Mouse (Mus musculus) MEL (cell line): Measurements from ENCODE around the gene Mpig6b. TPM values are rescaled to one million over a fixed set of nuclear protein-coding genes. Genes with fewer than 3 reads are reported as not detected.

Experiments used
- DNase-seq: peaks from one replicate; pipeline ENCODE4 v3.0.0; 2011; ENCODE audit warnings: low read depth, low spot score
- H3K27ac ChIP-seq: 2 replicates; pipeline ENCODE4 v1.5.1; 2012; ENCODE audit warnings: low read depth, mild to moderate bottlenecking, control low read depth, low read length, moderate library complexity; ENCODE audit not compliant: control insufficient read depth
- H3K27me3 ChIP-seq, 2 experiments: fragments of 150-350 bp in 1 of 2; sonication (generic) in 1 of 2; 2 replicates each; pipeline ENCODE4 v1.6.1; 2012; ENCODE audit warnings: low read length in 2 of 2, mild to moderate bottlenecking in 2 of 2, improper control_type of control experiment in 1 of 2, moderate library complexity in 1 of 2; ENCODE audit not compliant: insufficient read depth in 2 of 2, control insufficient read depth in 1 of 2
- H3K36me3 ChIP-seq, 2 experiments: 2 replicates each; pipeline ENCODE4 v1.6.1; 2012 to 2014; ENCODE audit warnings: low read length in 2 of 2, improper control_type of control experiment in 1 of 2, inconsistent platforms in 1 of 2, mild to moderate bottlenecking in 1 of 2; ENCODE audit not compliant: insufficient read depth in 2 of 2, control insufficient read depth in 1 of 2
- H3K4me1 ChIP-seq, 2 experiments: fragments of 150-350 bp in 1 of 2; sonication (generic) in 1 of 2; 2 replicates each; pipeline ENCODE4 v1.6.1; 2012; ENCODE audit warnings: low read length in 2 of 2, improper control_type of control experiment in 1 of 2, mild to moderate bottlenecking in 1 of 2; ENCODE audit not compliant: insufficient read depth in 2 of 2, control insufficient read depth in 1 of 2
- H3K4me3 ChIP-seq, 2 experiments: fragments of 150-350 bp in 1 of 2; sonication (generic) in 1 of 2; 2 replicates each; pipeline ENCODE4 v1.5.1; 2012; ENCODE audit warnings: low read depth in 2 of 2, low read length in 2 of 2, mild to moderate bottlenecking in 2 of 2, moderate library complexity in 2 of 2, control low read depth in 1 of 2, improper control_type of control experiment in 1 of 2; ENCODE audit not compliant: control insufficient read depth in 1 of 2, insufficient read depth in 1 of 2
- H3K79me2 ChIP-seq: 2 replicates; pipeline ENCODE4 v1.6.1; 2012; ENCODE audit warnings: mild to moderate bottlenecking, low read length, moderate library complexity; ENCODE audit not compliant: control insufficient read depth, poor library complexity, insufficient read depth
- H3K9ac ChIP-seq: 2 replicates; pipeline ENCODE4 v1.6.1; 2012; ENCODE audit warnings: low read depth, mild to moderate bottlenecking, control low read depth, low read length, moderate library complexity; ENCODE audit not compliant: control insufficient read depth, poor library complexity, severe bottlenecking
- H3K9me3 ChIP-seq: fragments of 150-350 bp; sonication (generic); replicated peaks from 2 replicates; pipeline ENCODE4 v1.6.1; 2012; ENCODE audit warnings: mild to moderate bottlenecking, low read length, improper control_type of control experiment, moderate library complexity; ENCODE audit not compliant: insufficient read depth
- CHD1 ChIP-seq: IDR thresholded peaks from 2 replicates; pipeline ENCODE4 v1.6.1; 2012; ENCODE audit warnings: low read depth, mild to moderate bottlenecking, inconsistent platforms, low read length, improper control_type of control experiment
- E2F4 ChIP-seq: IDR thresholded peaks from 2 replicates; pipeline ENCODE4 v1.6.1; 2011; ENCODE audit warnings: low read depth, low read length, improper control_type of control experiment, borderline replicate concordance
- HCFC1 ChIP-seq: IDR thresholded peaks from 2 replicates; pipeline ENCODE4 v1.6.1; 2012; ENCODE audit warnings: low read depth, mild to moderate bottlenecking, inconsistent platforms, low read length, improper control_type of control experiment, moderate library complexity
- JUND ChIP-seq: IDR thresholded peaks from 2 replicates; pipeline ENCODE4 v1.6.1; 2011; ENCODE audit warnings: low read depth, mild to moderate bottlenecking, improper control_type of control experiment, low read length
- MAFK ChIP-seq: IDR thresholded peaks from 2 replicates; pipeline ENCODE4 v1.6.1; 2011; ENCODE audit warnings: low read depth, mild to moderate bottlenecking, low read length, improper control_type of control experiment, borderline replicate concordance
- MEF2A ChIP-seq: IDR thresholded peaks from 2 replicates; pipeline ENCODE4 v1.6.1; 2014; ENCODE audit warnings: low read depth, mild to moderate bottlenecking, inconsistent platforms, low read length, improper control_type of control experiment; ENCODE audit not compliant: poor library complexity, insufficient replicate concordance, severe bottlenecking; ENCODE audit errors: extremely low read depth
- MXI1 ChIP-seq: IDR thresholded peaks from 2 replicates; pipeline ENCODE4 v1.6.1; 2011; ENCODE audit warnings: mild to moderate bottlenecking, low read depth, low read length, improper control_type of control experiment
- MYC ChIP-seq: IDR thresholded peaks from 2 replicates; pipeline ENCODE4 v1.6.1; 2011; ENCODE audit warnings: low read depth, mild to moderate bottlenecking, low read length, improper control_type of control experiment, moderate library complexity
- NRF1 ChIP-seq: IDR thresholded peaks from 2 replicates; pipeline ENCODE4 v1.6.1; 2014; ENCODE audit warnings: low read depth, mild to moderate bottlenecking, inconsistent platforms, low read length, improper control_type of control experiment, moderate library complexity; ENCODE audit not compliant: poor library complexity, insufficient read depth, severe bottlenecking
- POLR2AphosphoS2 ChIP-seq: IDR thresholded peaks from 2 replicates; pipeline ENCODE4 v1.6.1; 2011; ENCODE audit warnings: low read length, improper control_type of control experiment
- POLR2AphosphoS5 ChIP-seq: IDR thresholded peaks from 2 replicates; pipeline ENCODE4 v1.6.1; 2012; ENCODE audit warnings: low read depth, borderline replicate concordance, mild to moderate bottlenecking, inconsistent platforms, low read length, moderate library complexity, mixed read lengths
- RAD21 ChIP-seq: IDR thresholded peaks from 2 replicates; pipeline ENCODE4 v1.6.1; 2011; ENCODE audit warnings: mild to moderate bottlenecking, low read depth, low read length, improper control_type of control experiment
- SIN3A ChIP-seq: IDR thresholded peaks from 2 replicates; pipeline ENCODE4 v1.6.1; 2012; ENCODE audit warnings: low read length, improper control_type of control experiment, inconsistent platforms
- UBTF ChIP-seq: IDR thresholded peaks from 2 replicates; pipeline ENCODE4 v1.6.1; 2012; ENCODE audit warnings: low read depth, mild to moderate bottlenecking, inconsistent platforms, low read length, improper control_type of control experiment, moderate library complexity, borderline replicate concordance; ENCODE audit not compliant: insufficient read depth
- USF2 ChIP-seq, 2 experiments: IDR thresholded peaks; 2 replicates each; pipeline ENCODE4 v1.6.1; 2011 to 2012; ENCODE audit warnings: improper control_type of control experiment in 2 of 2, low read length in 2 of 2, borderline replicate concordance in 1 of 2, inconsistent platforms in 1 of 2, low read depth in 1 of 2, mild to moderate bottlenecking in 1 of 2; ENCODE audit not compliant: insufficient read depth in 1 of 2
- ZKSCAN1 ChIP-seq: IDR thresholded peaks from 2 replicates; pipeline ENCODE4 v1.6.1; 2012; ENCODE audit warnings: low read depth, mild to moderate bottlenecking, inconsistent platforms, low read length, improper control_type of control experiment, moderate library complexity
- ZMIZ1 ChIP-seq: IDR thresholded peaks from 2 replicates; pipeline ENCODE4 v1.6.1; 2012; ENCODE audit warnings: low read depth, mild to moderate bottlenecking, inconsistent platforms, low read length, improper control_type of control experiment, moderate library complexity
- ZNF384 ChIP-seq: IDR thresholded peaks from 2 replicates; pipeline ENCODE4 v1.6.1; 2012; ENCODE audit warnings: low read depth, mild to moderate bottlenecking, inconsistent platforms, low read length, improper control_type of control experiment
- polyA plus RNA-seq, 2 experiments: library from polyadenylated mRNA; stranded (reverse) in 1 of 2; unstranded in 1 of 2; fragments of >175 nt in 1 of 2; fragments of >200 nt in 1 of 2; gene quantifications; 2 replicates each; pipeline versions ENCODE4 v1.2.1 to v1.2.4; 2012; ENCODE audit warnings: low replicate concordance in 2 of 2, low read depth in 1 of 2; ENCODE audit not compliant: insufficient read length in 2 of 2, insufficient read depth in 1 of 2, missing spikeins in 1 of 2
- total RNA-seq: library from RNA; depleted of rRNA; stranded (reverse); fragments of 300-350 nt; gene quantifications from 2 replicates; pipeline ENCODE4 v1.2.3, GENCODE M21; 2012

The Mpig6b gene
- total and polyA plus RNA-seq, 3 experiments: not detected

- Histone ChIP-seq H3K27me3 (no peaks in the 10 kb centered on the region), H3K4me3 (no peak overlapping the region)
- TF ChIP-seq SIN3A (no peak), ZMIZ1 (no peak), HCFC1 (no peak), USF2 (IDR thresholded peaks at IDR 0.05; ENCODE audit: borderline replicate concordance in 1 of 2, insufficient read depth in 1 of 2, low read depth in 1 of 2, low read length in 2 of 2) (no peak)
- TF ChIP-seq, all 39 proteins: peak for 0
- Histone ChIP-seq H3K9ac (no peak overlapping the region), H3K79me2 (peaks cover 2% of the 10 kb centered on the region), H3K27ac (no peak overlapping the region), H3K4me1 (peaks cover 3 to 12% of the 10 kb centered on the region in 2 experiments; a peak in 2 of 4 replicates), H3K36me3 (peaks cover 0 to 8% of the 10 kb centered on the region in 2 experiments; a peak in 2 of 4 replicates), H3K9me3 (no peaks in the 10 kb centered on the region)
- no peak for DNase-seq
These were observed 33.6 kb downstream of the Mpig6b start for GRCm38 (mm10) chr17:35032323-35032870.

- Histone ChIP-seq H3K27ac (no peak overlapping the region), H3K4me3 (no peak overlapping the region), H3K27me3 (no peaks in the 10 kb centered on the region), H3K9me3 (no peaks in the 10 kb centered on the region), H3K9ac (no peak overlapping the region), H3K36me3 (peaks cover 0 to 8% of the 10 kb centered on the region in 2 experiments; a peak in 2 of 4 replicates), H3K4me1 (peaks cover 3 to 12% of the 10 kb centered on the region in 2 experiments; a peak in 2 of 4 replicates), H3K79me2 (peaks cover 4% of the 10 kb centered on the region)
- no peak for DNase-seq
- TF ChIP-seq JUND: no peak
- no peak for TF ChIP-seq NRF1
These were observed 34.1 kb downstream of the Mpig6b start for GRCm38 (mm10) chr17:35031880-35032279.

GRCm38 (mm10) chr17:35031272-35031671, 34.7 kb downstream of the Mpig6b start:
- Histone ChIP-seq H3K79me2 (peaks cover 10% of the 10 kb centered on the region), H3K9me3 (no peaks in the 10 kb centered on the region), H3K9ac (no peak overlapping the region), H3K36me3 (peaks cover 0 to 11% of the 10 kb centered on the region in 2 experiments; a peak in 2 of 4 replicates)
- no peak for DNase-seq
- TF ChIP-seq ZNF384 (no peak), POLR2AphosphoS2 (no peak), E2F4 (no peak), MXI1 (no peak), MYC (no peak), MAFK (no peak), NRF1 (no peak), HCFC1 (no peak), UBTF (no peak), SIN3A (no peak), CHD1 (no peak), RAD21 (no peak), POLR2AphosphoS5 (no peak), ZKSCAN1 (no peak), MEF2A (no peak)
- TF ChIP-seq, all 39 proteins: peak for 0
- peaks cover 3 to 16% of the 10 kb centered on the region in 2 experiments; a peak in 2 of 4 replicates for H3K4me1 ChIP-seq
- H3K4me3 ChIP-seq: no peak overlapping the region
- H3K27ac ChIP-seq: no peak overlapping the region
- no peaks in the 10 kb centered on the region for H3K27me3 ChIP-seq
